Mouse (Mus musculus) midbrain, postnatal 0 days (tissue): ENCODE results near the gene Olfr1131. TPM values are rescaled to one million over a fixed set of nuclear protein-coding genes. Genes with fewer than 3 reads are reported as not detected.
"Not testable (repeated sequence)": the region's sequence is repeated elsewhere in the genome, so short reads cannot be mapped to it uniquely, and the experiment has no call there.

Experiments
- ATAC-seq: fragments of 200-750 bp; cut with Nextera tagmentation; 2 replicates; pipeline ENCODE4 v1.8.0; 2017; ENCODE audit warnings: moderate number of reproducible peaks, mild to moderate bottlenecking, moderate TSS enrichment, moderate library complexity; ENCODE audit not compliant: low FRiP score
- DNase-seq: peaks from one replicate; pipeline ENCODE4 v3.0.0-alpha.2; 2015; ENCODE audit warnings: low spot score
- H3K27ac ChIP-seq: fragments of 300-500 bp; sonication (generic); 2 replicates; pipeline ENCODE4 v1.5.1; 2014; ENCODE audit warnings: low read depth, mild to moderate bottlenecking, low read length, mixed read lengths
- H3K27me3 ChIP-seq: fragments of 300-500 bp; sonication (generic); 2 replicates; pipeline ENCODE4 v1.6.1; 2014; ENCODE audit warnings: low read length, control low read depth, mixed read lengths; ENCODE audit not compliant: insufficient read depth
- H3K36me3 ChIP-seq: fragments of 300-500 bp; sonication (generic); 2 replicates; pipeline ENCODE4 v1.6.1; 2014; ENCODE audit warnings: low read length, control low read depth, mixed read lengths; ENCODE audit not compliant: insufficient read depth
- H3K4me1 ChIP-seq: fragments of 300-500 bp; sonication (generic); 2 replicates; pipeline ENCODE4 v1.6.1; 2014; ENCODE audit warnings: mild to moderate bottlenecking, control low read depth, antibody characterized with exemption, low read length, mixed read lengths; ENCODE audit not compliant: insufficient read depth
- H3K4me2 ChIP-seq: fragments of 300-500 bp; sonication (generic); 2 replicates; pipeline ENCODE4 v1.6.1; 2014; ENCODE audit warnings: low read depth, mild to moderate bottlenecking, low read length, mixed read lengths; ENCODE audit not compliant: poor library complexity, severe bottlenecking
- H3K4me3 ChIP-seq: fragments of 300-500 bp; sonication (generic); 2 replicates; pipeline ENCODE4 v1.5.1; 2014; ENCODE audit warnings: low read depth, mild to moderate bottlenecking, low read length, moderate library complexity
- H3K9ac ChIP-seq: fragments of 300-500 bp; sonication (generic); replicated peaks from 2 replicates; pipeline ENCODE4 v1.6.1; 2014; ENCODE audit warnings: mild to moderate bottlenecking, low read length, moderate library complexity, mixed read lengths; ENCODE audit not compliant: poor library complexity, severe bottlenecking
- H3K9me3 ChIP-seq: fragments of 300-500 bp; sonication (generic); 2 replicates; pipeline ENCODE4 v1.6.1; 2016; ENCODE audit warnings: low read length, control low read depth
- CTCF ChIP-seq: IDR thresholded peaks from 2 replicates; pipeline ENCODE4 v1.5.1; 2016; ENCODE audit warnings: antibody characterized with exemption, mild to moderate bottlenecking
- WGBS: fragments of 180-500 bp; shearing (Covaris S2); extraction: QIAGEN DNeasy Blood & Tissue Kit; methylation state at CpG from one replicate; pipeline ENCODE4 v1.1.7; 2014; 5-methylcytosine and 5-hydroxymethylcytosine counted together
- polyA plus RNA-seq: library from polyadenylated mRNA; unstranded; fragments of >200 nt; fragmentation: Nextera tagmentation; extraction: Ambion mirVana; gene quantifications from 2 replicates; pipeline ENCODE4 v1.2.1, GENCODE M21; 2015
- total RNA-seq: library from RNA; depleted of rRNA; stranded (reverse); fragments of >200 nt; gene quantifications from 2 replicates; pipeline ENCODE4 v1.2.3, GENCODE M21; 2014; rRNA removed

Gene Olfr1131
- total RNA-seq (0.38 TPM in 1 of 2 replicates, not detected in the other), polyA plus RNA-seq (not detected in 2 replicates)

- no peaks in the 10 kb centered on the region for H3K9me3 ChIP-seq
- no peak for ATAC-seq
- no peak for DNase-seq
- no peak within 1 kb of the TSS for H3K27ac ChIP-seq
- H3K9ac ChIP-seq: no peak within 1 kb of the TSS
- no peak within 1 kb of the TSS for H3K4me2 ChIP-seq
- no peaks in the 10 kb centered on the region for H3K36me3 ChIP-seq
- no peak within 1 kb of the TSS for H3K4me3 ChIP-seq
- no peaks in the 10 kb centered on the region for H3K27me3 ChIP-seq
- no peaks in the 10 kb centered on the region for H3K4me1 ChIP-seq
- no peak for TF ChIP-seq CTCF
- 69% methylated on average over 3 of the region's 3 CpGs for WGBS
These were observed at the start of gene Olfr1131 for GRCm38 (mm10) chr2:87626804-87627203. TSS of gene Olfr1131 (plus strand) at chr2:87627104.

- not testable (repeated sequence) for H3K27ac ChIP-seq, H3K36me3 ChIP-seq, H3K4me2 ChIP-seq, H3K4me3 ChIP-seq, H3K9me3 ChIP-seq, H3K27me3 ChIP-seq, H3K4me1 ChIP-seq, H3K9ac ChIP-seq, ATAC-seq, DNase-seq
These were observed 21.0 kb upstream of the Olfr1131 start, which contains the start of gene Olfr1130 for GRCm38 (mm10) chr2:87605912-87606311. TSS of gene Olfr1130 (plus strand) at chr2:87606212.

DNA sequence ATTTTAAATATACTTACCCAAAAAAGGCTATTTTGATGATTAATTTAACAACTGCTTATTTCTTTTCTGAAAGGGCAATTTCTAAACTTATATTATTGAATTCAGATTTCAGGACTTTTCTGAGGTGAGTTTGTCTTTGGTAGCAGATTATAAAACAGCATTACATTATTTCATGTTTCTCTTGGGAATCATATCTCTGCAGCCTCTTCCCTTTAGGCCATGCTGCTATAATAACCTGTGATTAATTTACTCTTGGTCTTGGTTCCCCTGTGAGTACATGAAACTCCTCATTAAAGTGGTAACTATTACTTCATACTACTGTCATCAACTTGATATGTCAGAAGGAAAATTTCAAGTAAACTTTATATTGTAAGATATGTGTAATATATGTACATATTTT lies 10.5 kb downstream of the Olfr1131 start, which contains the start of gene Olfr1132:
Gene Olfr1132 (minus strand): TSS at position 101 of the 400 bp plus-strand sequence.
- H3K36me3 ChIP-seq: no peaks in the 10 kb centered on the region
- DNase-seq (no peak), ATAC-seq (no peak)
- no peaks in the 10 kb centered on the region for H3K4me1 ChIP-seq
- no peak within 1 kb of the TSS for H3K9ac ChIP-seq
- H3K4me3 ChIP-seq: no peak within 1 kb of the TSS
- H3K27ac ChIP-seq: no peak within 1 kb of the TSS
- H3K27me3 ChIP-seq: no peaks in the 10 kb centered on the region
- H3K4me2 ChIP-seq: no peak within 1 kb of the TSS
- no peaks in the 10 kb centered on the region for H3K9me3 ChIP-seq
- no peak for TF ChIP-seq CTCF

- Histone ChIP-seq H3K27ac (no peak overlapping the region), H3K4me3 (no peak overlapping the region), H3K4me2 (no peak overlapping the region), H3K4me1 (no peaks in the 10 kb centered on the region), H3K36me3 (no peaks in the 10 kb centered on the region), H3K9me3 (no peaks in the 10 kb centered on the region), H3K27me3 (no peaks in the 10 kb centered on the region), H3K9ac (no peak overlapping the region)
- DNase-seq (no peak), ATAC-seq (no peak)
- TF ChIP-seq CTCF: no peak
These were observed 15.5 kb downstream of the Olfr1131 start for GRCm38 (mm10) chr2:87642441-87642840.

DNA sequence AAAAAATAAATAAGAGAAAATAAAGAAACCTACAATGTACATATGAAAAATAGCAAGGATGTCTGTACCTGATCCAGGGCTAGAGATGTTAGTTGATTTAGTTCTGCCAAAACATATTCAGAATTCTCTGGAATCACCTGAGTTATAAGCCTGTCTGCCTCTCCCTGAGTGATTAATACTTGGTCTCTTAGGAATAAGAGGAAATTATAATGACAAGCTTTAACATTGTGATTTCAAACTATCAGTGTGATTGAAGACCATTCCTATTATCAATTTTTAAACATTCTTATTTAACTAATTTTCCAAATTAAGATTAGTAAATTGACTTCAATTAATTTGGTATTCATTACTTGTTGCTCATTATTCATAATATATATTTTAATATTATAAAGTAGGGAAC lies 20.4 kb downstream of the Olfr1131 start, which contains the start of gene Olfr1133:
Gene Olfr1133 (minus strand): TSS at position 101 of the 400 bp plus-strand sequence.
- no peak within 1 kb of the TSS for H3K4me2 ChIP-seq
- H3K4me3 ChIP-seq: no peak within 1 kb of the TSS
- H3K9me3 ChIP-seq: no peaks in the 10 kb centered on the region
- H3K4me1 ChIP-seq: no peaks in the 10 kb centered on the region
- TF ChIP-seq CTCF: no peak
- DNase-seq: no peak
- H3K9ac ChIP-seq: no peak within 1 kb of the TSS
- no peak within 1 kb of the TSS for H3K27ac ChIP-seq
- no peaks in the 10 kb centered on the region for H3K36me3 ChIP-seq
- no peaks in the 10 kb centered on the region for H3K27me3 ChIP-seq
- no peak for ATAC-seq

DNA sequence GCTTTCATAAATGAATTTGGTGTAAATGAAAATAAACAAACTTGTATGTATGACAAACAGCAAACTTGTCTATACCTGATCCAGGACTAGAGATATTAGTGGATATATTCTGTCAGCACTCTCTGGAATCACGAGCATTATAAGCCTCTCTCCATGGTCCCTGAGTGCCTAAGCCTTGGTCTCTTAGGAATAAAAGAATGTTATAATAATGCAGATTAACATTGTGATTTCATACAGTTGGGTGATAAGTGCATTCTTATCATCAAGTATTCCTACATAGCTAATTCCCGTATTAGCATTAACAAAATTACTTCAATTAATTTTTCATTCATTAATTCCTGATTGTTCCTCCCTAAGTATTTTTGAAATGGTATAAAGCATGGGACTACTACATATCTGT lies 31.5 kb downstream of the Olfr1131 start, which contains the start of gene Olfr1134:
Gene Olfr1134 (minus strand): TSS at position 101 of the 400 bp plus-strand sequence.
- no peaks in the 10 kb centered on the region for H3K27me3 ChIP-seq
- no peak within 1 kb of the TSS for H3K4me2 ChIP-seq
- no peaks in the 10 kb centered on the region for H3K4me1 ChIP-seq
- H3K9ac ChIP-seq: no peak within 1 kb of the TSS
- no peak within 1 kb of the TSS for H3K4me3 ChIP-seq
- no peak within 1 kb of the TSS for H3K27ac ChIP-seq
- 73% methylated on average over 2 of the region's 2 CpGs for WGBS
- no peak for DNase-seq
- no peaks in the 10 kb centered on the region for H3K36me3 ChIP-seq
- H3K9me3 ChIP-seq: no peaks in the 10 kb centered on the region
- ATAC-seq: no peak
- TF ChIP-seq CTCF: no peak
